Mouse (Mus musculus) bone marrow, adult 2 months (tissue): ENCODE results near the gene Lao1. TPM values are rescaled to one million over a fixed set of nuclear protein-coding genes. Genes with fewer than 3 reads are reported as not detected.

ENCODE experiments used
- H3K27ac ChIP-seq: fragments of 200-500 bp; 2 replicates; pipeline ENCODE4 v1.5.1; 2012; ENCODE audit warnings: low read depth, mild to moderate bottlenecking, control low read depth, inconsistent platforms, low read length; ENCODE audit not compliant: control insufficient read depth, poor library complexity, insufficient read depth
- H3K4me1 ChIP-seq: fragments of 200-500 bp; 2 replicates; pipeline ENCODE4 v1.6.1; 2011; ENCODE audit warnings: low read length; ENCODE audit not compliant: control insufficient read depth, insufficient read depth
- H3K4me3 ChIP-seq: fragments of 200-500 bp; replicated peaks from 2 replicates; pipeline ENCODE3; 2011; ENCODE audit warnings: mild to moderate bottlenecking, low read depth, low read length, control low read depth; ENCODE audit not compliant: control insufficient read depth
- CTCF ChIP-seq: fragments of 200-500 bp; IDR thresholded peaks from 2 replicates; pipeline ENCODE4 v1.5.1; 2011; ENCODE audit warnings: low read length, control low read depth; ENCODE audit not compliant: control insufficient read depth, insufficient read depth
- POLR2A ChIP-seq: fragments of 200-500 bp; IDR thresholded peaks from 2 replicates; pipeline ENCODE4 v1.6.1; 2011; ENCODE audit warnings: low read depth, mild to moderate bottlenecking, control low read depth, low read length, borderline replicate concordance; ENCODE audit not compliant: control insufficient read depth
- WGBS: fragments of 180-500 bp; shearing (Covaris S2); methylation state at CpG from one replicate; pipeline ENCODE4 v1.1.7; 2018; 5-methylcytosine and 5-hydroxymethylcytosine counted together
- polyA plus RNA-seq: library from polyadenylated mRNA; stranded (reverse); fragments of >200 nt; gene quantifications from 2 replicates; pipeline ENCODE4 v1.2.4, GENCODE M21; 2011; ENCODE audit warnings: low replicate concordance; ENCODE audit not compliant: missing spikeins, insufficient read depth, insufficient read length

Gene Lao1
- polyA plus RNA-seq, 1 experiment, result not detected

DNA sequence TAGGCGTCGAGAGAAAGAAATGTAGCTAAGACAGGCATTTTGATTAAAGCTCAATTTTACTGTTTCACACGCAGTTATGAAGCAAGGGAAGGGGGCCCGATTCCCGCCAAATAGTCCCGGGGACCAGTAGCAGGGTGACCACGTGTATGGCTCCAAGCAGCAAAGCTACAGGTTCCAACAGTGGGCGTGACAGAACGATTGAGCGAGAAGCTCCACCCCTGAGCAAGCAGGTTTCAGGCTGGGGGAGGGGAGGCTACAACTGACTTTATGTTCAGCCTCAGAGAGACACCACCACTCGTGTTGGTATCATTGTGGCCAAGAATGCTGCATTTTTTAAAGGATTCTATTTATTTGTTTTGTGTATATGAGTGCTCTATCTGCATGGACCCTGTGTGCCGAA is 28.0 kb downstream of the Lao1 start:
- Histone ChIP-seq H3K4me1 (no peaks in the 10 kb centered on the region), H3K27ac (no peak overlapping the region), H3K4me3 (no peak overlapping the region)
- TF ChIP-seq POLR2A (no peak), CTCF (no peak)
- 29% methylated on average over 12 of the region's 12 CpGs for WGBS

DNA sequence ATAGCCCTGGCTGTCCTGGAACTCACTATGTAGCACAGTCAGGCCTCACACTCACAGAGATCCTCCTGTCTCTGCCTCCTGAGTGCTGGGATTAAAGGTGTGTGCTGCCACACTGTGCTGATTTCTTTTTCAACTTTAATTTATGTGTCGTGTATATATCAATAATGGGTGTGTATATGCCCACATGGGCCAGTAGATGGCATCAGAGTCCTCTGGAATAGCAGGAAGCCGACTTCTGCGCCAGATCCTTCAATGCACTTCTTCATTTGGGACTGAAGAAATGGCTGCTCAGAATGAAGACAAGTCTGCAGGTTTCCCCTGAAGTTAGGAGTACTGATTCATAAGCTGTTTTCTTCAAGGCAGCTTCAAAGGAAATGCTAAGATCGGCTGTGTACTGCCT is 30.4 kb downstream of the Lao1 start:
- peak; percentile 65 for TF ChIP-seq CTCF
- no peak for TF ChIP-seq POLR2A
- no peaks in the 10 kb centered on the region; the same call in 1 of the 2 replicates for H3K4me1 ChIP-seq
- 29% methylated on average over 4 of the region's 4 CpGs for WGBS
- H3K27ac ChIP-seq, result no peak overlapping the region
- no peak overlapping the region for H3K4me3 ChIP-seq

DNA sequence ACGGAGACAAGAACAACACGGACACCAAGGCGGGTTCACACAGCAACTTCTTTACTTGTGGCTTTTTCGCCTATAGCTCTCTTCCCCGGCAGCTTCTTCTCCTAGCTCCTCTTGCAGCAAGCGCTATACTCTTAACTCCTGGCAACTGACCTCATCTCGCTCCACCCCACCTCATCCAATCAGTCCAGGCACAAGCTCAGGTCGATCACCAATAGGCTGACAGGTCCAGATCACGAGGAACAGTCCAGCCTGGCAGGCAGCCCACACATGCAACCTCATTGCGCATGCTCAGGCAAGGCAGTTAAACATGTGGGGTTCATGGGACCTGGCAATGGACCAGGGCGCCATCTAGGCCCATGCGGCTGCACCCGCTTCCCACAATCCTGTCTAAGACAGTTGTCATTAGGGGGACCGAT is 35.8 kb downstream of the Lao1 start:
- H3K27ac ChIP-seq, result no peak overlapping the region
- no peak overlapping the region for H3K4me3 ChIP-seq
- TF ChIP-seq CTCF (no peak), POLR2A (no peak)
- H3K4me1 ChIP-seq, result peaks cover 6% of the 10 kb centered on the region; the same call in 1 of the 2 replicates
- 73% methylated on average over 14 of the region's 14 CpGs for WGBS

DNA sequence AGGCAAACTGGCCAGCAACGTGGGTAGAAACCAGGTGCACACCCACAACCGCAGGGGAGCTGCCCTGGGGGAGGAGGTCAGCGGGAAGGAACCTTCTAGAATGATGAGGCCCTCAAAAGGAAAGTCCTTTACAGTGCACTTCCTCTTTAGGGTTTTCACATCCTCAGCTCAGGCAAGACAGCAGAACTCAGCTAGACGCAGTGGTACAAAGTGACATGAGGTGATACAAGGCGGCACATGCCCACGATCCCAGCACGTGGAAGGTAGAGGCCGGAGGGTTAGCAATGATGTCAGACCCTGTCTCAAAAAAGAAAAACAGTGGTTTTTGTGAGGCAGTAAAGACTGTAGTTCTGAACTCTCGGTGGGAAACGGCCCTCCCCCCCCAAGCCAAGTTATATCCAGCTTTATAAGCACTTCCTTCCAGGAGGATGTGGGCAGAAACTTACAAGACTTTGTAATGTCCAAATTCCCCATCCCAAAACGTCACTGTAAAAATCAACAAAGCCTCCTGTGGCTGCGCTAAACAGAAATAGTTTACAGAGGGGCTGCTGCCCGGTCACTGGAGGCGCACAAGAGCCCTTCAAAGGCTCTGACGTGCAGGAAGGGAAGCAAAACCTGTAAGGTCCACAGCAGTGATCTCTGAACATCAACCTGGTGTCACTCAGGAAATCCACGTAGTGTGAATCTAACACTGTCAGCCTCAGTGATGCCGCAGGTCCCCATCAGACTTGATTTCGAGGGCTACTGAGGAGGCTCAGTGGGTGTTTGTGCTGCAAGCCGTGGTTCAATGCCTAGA is 38.5 kb downstream of the Lao1 start:
- Histone ChIP-seq H3K4me1 (peaks cover 6% of the 10 kb centered on the region; the same call in 1 of the 2 replicates), H3K4me3 (no peak overlapping the region), H3K27ac (peak overlapping the region; percentile 81)
- 3% methylated on average over 19 of the region's 19 CpGs for WGBS
- TF ChIP-seq CTCF (peak; percentile 25; the same call in 1 of the 2 replicates), POLR2A (no peak)

DNA sequence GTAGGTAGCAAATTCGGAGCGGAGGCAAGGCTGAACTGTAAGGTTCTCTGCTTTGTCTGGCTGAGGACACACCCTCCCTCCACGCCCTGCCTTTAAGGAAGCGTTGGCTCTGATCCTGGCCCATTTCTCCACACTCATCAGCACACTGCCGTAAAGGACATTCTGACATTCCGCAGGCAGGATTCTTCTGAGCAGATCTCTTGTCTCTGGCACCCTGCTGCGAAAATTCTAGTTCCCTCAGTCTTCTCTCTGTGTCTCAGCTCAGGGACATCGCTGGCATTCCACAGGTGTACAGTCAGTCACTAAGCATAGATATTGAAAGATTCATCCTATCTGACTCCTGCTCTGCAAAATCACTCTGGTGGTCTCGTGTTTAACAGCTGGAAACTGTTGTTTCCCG is 40.3 kb downstream of the Lao1 start:
- Histone ChIP-seq H3K4me1 (peaks cover 6% of the 10 kb centered on the region; the same call in 1 of the 2 replicates), H3K4me3 (no peak overlapping the region), H3K27ac (no peak overlapping the region)
- 71% methylated on average over 10 of the region's 10 CpGs for WGBS
- TF ChIP-seq CTCF, result no peak
- no peak for TF ChIP-seq POLR2A

DNA sequence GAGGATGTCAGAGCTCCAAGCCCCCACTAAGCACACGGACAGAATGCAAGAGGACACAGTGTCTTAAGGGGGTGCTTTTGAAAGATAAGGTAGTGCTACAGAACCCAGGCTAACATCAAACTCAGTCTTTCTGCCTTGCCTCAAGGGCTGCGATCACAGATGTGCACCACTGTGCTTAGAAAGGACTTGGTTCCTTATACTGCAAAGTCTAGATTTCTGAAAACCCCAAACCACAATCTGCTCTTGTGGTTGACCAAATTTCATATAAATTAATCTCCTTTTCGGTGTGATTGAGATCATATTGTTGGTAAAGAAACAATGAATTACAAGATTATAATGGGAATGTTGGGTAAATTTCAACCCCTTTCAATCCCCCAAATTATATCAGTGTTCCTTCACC is 41.1 kb downstream of the Lao1 start:
- no peak overlapping the region for H3K27ac ChIP-seq

DNA sequence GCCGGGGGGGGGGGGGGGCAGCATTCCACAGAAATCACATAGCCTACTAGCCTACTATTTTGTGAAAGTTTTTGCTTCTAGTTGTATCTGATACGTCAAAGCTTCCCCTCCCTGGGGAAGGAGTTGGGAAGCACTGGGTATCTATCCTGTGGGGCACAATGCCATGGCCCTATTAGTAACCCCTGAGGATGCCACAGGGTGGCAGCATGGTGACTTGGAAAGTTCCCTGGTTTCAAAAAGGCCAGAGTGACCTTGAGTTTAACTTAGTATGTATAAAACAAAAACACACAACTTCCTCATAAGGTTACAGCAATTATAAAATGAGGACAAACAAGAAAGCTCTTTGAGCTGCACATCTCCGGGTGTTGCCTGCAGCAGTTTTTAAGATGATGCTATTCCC is 42.8 kb downstream of the Lao1 start:
- Histone ChIP-seq H3K27ac (no peak overlapping the region), H3K4me3 (no peak overlapping the region), H3K4me1 (peaks cover 5% of the 10 kb centered on the region; the same call in 1 of the 2 replicates)
- TF ChIP-seq POLR2A (no peak), CTCF (peak; percentile 26; the same call in 1 of the 2 replicates)
- WGBS, result 65% methylated on average over 3 of the region's 3 CpGs

More for the DNA sequence above, 41.1 kb downstream of the Lao1 start:
- no peak overlapping the region for H3K4me3 ChIP-seq
- no peak for TF ChIP-seq POLR2A
- WGBS, result 4% methylated on average over 3 of the region's 3 CpGs
- H3K4me1 ChIP-seq, result peaks cover 6% of the 10 kb centered on the region; the same call in 1 of the 2 replicates

DNA sequence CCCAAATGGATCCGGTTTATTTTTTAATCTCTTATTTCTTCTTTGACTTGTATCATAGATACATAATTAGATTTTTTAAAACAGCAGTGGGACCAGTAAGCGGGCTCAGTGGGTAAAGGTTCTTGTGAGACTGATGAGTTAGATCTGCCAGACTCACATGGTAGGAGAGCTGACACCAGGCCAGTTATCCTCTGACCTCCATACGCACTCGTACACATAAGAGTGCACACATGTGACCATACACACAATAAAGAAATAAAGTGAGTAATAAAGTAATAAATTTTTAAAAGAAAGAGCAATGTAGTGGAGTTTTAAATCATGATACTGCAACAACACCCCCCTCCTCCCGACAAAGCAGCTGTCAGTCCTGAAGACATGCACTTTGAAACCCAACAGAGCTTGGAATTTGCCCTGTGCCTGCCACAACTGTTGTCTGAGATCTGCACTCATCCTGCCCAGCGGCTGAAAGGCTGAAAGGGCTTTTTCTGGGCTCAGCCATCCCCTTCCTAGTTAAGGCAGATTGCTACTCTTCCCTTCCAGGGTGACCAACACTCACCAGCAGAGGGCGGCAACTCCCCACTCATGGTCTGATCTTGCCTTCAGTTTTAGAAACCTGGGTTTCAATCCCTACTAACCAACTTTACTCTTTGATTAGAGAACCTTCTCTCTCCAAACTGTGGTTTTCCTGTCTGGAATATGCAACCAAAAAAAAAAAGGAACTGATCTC is 43.4 kb downstream of the Lao1 start:
- Histone ChIP-seq H3K4me3 (no peak overlapping the region), H3K27ac (no peak overlapping the region), H3K4me1 (peaks cover 3% of the 10 kb centered on the region; the same call in 1 of the 2 replicates)
- TF ChIP-seq POLR2A (no peak), CTCF (peak; percentile 94)
- WGBS, result 50% methylated on average over 7 of the region's 7 CpGs
